Mouse (Mus musculus): ENCODE data around the gene Zfp280b.
A peak's percentile ranks its signal among the peaks of the same experiment; 100 is the strongest.
"Not testable (repeated sequence)": the region's sequence is repeated elsewhere in the genome, so short reads cannot be mapped to it uniquely, and the experiment has no call there.

Zfp280b gene

GRCm38 (mm10) chr10:76030496-76030895, 2.0 kb upstream of the Zfp280b start:
- DNase-seq (ENCODE audit: low spot score in 2 of 2) = no peak

GRCm38 (mm10) chr10:76031511-76032401, 694 bp upstream of the Zfp280b start:
- peak; percentile 39 to 47 for DNase-seq (ENCODE audit: low spot score in 2 of 2)

- no peak for DNase-seq (ENCODE audit: low spot score in 2 of 2)
Measured at GRCm38 (mm10) chr10:76033119-76033455, 637 bp downstream of the Zfp280b start.

- DNase-seq (ENCODE audit: low spot score in 2 of 2) = no peak
Measured at GRCm38 (mm10) chr10:76034001-76034600, 1.7 kb downstream of the Zfp280b start.

- DNase-seq (ENCODE audit: low spot score in 2 of 2) = no peak
Measured at GRCm38 (mm10) chr10:76035277-76035676, 2.8 kb downstream of the Zfp280b start.

GRCm38 (mm10) chr10:76036962-76037361, 4.5 kb downstream of the Zfp280b start:
- no peak for DNase-seq (ENCODE audit: low spot score in 2 of 2)

GRCm38 (mm10) chr10:76045343-76045742, 12.9 kb downstream of the Zfp280b start:
- no peak for DNase-seq (ENCODE audit: low spot score in 2 of 2)

GRCm38 (mm10) chr10:76046754-76047153, 14.3 kb downstream of the Zfp280b start:
- no peak for DNase-seq (ENCODE audit: low spot score in 2 of 2)

- no peak for DNase-seq (ENCODE audit: low spot score in 2 of 2)
Measured at GRCm38 (mm10) chr10:76047182-76047869, 14.9 kb downstream of the Zfp280b start.

- no peak for DNase-seq (ENCODE audit: low spot score in 2 of 2)
Measured at GRCm38 (mm10) chr10:76048967-76049366, 16.5 kb downstream of the Zfp280b start.

- no peak for DNase-seq (ENCODE audit: low spot score in 2 of 2)
Measured at GRCm38 (mm10) chr10:76051860-76052259, 19.4 kb downstream of the Zfp280b start.

- DNase-seq (ENCODE audit: low spot score in 2 of 2) = no peak
Measured at GRCm38 (mm10) chr10:76062439-76062838, 30.0 kb downstream of the Zfp280b start.

GRCm38 (mm10) chr10:76067674-76068613, 35.5 kb downstream of the Zfp280b start:
- no peak for DNase-seq (ENCODE audit: low spot score in 2 of 2)

- not testable (repeated sequence) for DNase-seq (ENCODE audit: low spot score in 2 of 2)
Measured at GRCm38 (mm10) chr10:76072080-76072479, 39.6 kb downstream of the Zfp280b start.

GRCm38 (mm10) chr10:76077008-76077407, 44.6 kb downstream of the Zfp280b start:
- not testable (repeated sequence) for DNase-seq (ENCODE audit: low spot score in 2 of 2)
